Mouse (Mus musculus): ENCODE data around the gene Papss1. TPM values are rescaled to one million over a fixed set of nuclear protein-coding genes. Genes with fewer than 3 reads are reported as not detected.

Gene Papss1
- polyA plus RNA-seq, 1 experiment from 2014 or later: 98.6 TPM

GRCm38 (mm10) chr3:131618580-131619338, 54.2 kb downstream of the Papss1 start:
- DNase-seq (no peak), ATAC-seq (ENCODE audit: insufficient read depth) (no peak)
- TF ChIP-seq CTCF (IDR thresholded peaks at IDR 0.05; ENCODE audit: low read depth): no peak
- Histone ChIP-seq H3K4me2 (no peak overlapping the region), H3K27ac (ENCODE audit: low read depth) (no peak overlapping the region), H3K36me3 (ENCODE audit: insufficient read depth) (peaks cover 25% of the 10 kb centered on the region; the same call in 1 of the 2 replicates), H3K9ac (no peak overlapping the region), H3K9me3 (ENCODE audit: low read depth, low read length) (no peaks in the 10 kb centered on the region), H3K4me3 (ENCODE audit: low read depth, low read length) (no peak overlapping the region), H3K27me3 (ENCODE audit: insufficient read depth, low read length) (no peaks in the 10 kb centered on the region), H3K4me1 (ENCODE audit: insufficient read depth) (no peaks in the 10 kb centered on the region)
- 92% methylated on average over 18 of the region's 18 CpGs for WGBS

GRCm38 (mm10) chr3:131623208-131623607, 58.6 kb downstream of the Papss1 start:
- H3K4me2 ChIP-seq: no peak overlapping the region
- TF ChIP-seq CTCF (IDR thresholded peaks at IDR 0.05; ENCODE audit: low read depth): no peak
- H3K9ac ChIP-seq: no peak overlapping the region
- DNase-seq (no peak), ATAC-seq (ENCODE audit: insufficient read depth) (no peak)
- no peaks in the 10 kb centered on the region for H3K4me1 ChIP-seq (ENCODE audit: insufficient read depth)
- H3K4me3 ChIP-seq (ENCODE audit: low read depth, low read length): no peak overlapping the region
- H3K27ac ChIP-seq (ENCODE audit: low read depth): no peak overlapping the region
- peaks cover 27% of the 10 kb centered on the region for H3K36me3 ChIP-seq (ENCODE audit: insufficient read depth)
- WGBS: 92% methylated on average over 1 of the region's 1 CpGs
- no peaks in the 10 kb centered on the region for H3K27me3 ChIP-seq (ENCODE audit: insufficient read depth, low read length)
- H3K9me3 ChIP-seq (ENCODE audit: low read depth, low read length): no peaks in the 10 kb centered on the region

DNA sequence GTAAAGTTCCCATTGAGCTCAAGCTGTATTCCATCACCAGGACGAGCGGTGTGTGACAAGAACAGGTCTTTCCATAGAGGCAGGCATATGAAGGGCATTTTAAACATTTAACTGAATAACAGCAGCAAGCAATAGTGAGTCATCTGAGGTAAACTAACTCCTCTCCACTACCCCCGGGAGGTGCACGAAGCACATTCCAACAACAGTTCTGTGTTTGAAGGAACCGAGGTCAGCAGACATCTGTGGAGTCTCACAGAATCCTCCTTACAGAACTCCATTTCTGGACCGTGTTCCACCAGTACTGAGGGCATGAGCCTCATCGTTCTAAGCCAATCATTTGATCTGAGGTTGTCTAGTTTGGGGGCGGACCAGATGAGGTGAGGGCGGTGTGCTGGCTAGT, 59.5 kb downstream of the Papss1 start:
- no peak for TF ChIP-seq CTCF (IDR thresholded peaks at IDR 0.05; ENCODE audit: low read depth)
- H3K4me2 ChIP-seq: no peak overlapping the region
- no peaks in the 10 kb centered on the region for H3K4me1 ChIP-seq (ENCODE audit: insufficient read depth)
- no peak for DNase-seq
- H3K4me3 ChIP-seq (ENCODE audit: low read depth, low read length): no peak overlapping the region
- WGBS: 88% methylated on average over 9 of the region's 9 CpGs
- no peak overlapping the region for H3K9ac ChIP-seq
- no peaks in the 10 kb centered on the region for H3K9me3 ChIP-seq (ENCODE audit: low read depth, low read length)
- no peaks in the 10 kb centered on the region for H3K27me3 ChIP-seq (ENCODE audit: insufficient read depth, low read length)
- peaks cover 23% of the 10 kb centered on the region for H3K36me3 ChIP-seq (ENCODE audit: insufficient read depth)
- H3K27ac ChIP-seq (ENCODE audit: low read depth): no peak overlapping the region
- ATAC-seq (ENCODE audit: insufficient read depth): no peak

DNA sequence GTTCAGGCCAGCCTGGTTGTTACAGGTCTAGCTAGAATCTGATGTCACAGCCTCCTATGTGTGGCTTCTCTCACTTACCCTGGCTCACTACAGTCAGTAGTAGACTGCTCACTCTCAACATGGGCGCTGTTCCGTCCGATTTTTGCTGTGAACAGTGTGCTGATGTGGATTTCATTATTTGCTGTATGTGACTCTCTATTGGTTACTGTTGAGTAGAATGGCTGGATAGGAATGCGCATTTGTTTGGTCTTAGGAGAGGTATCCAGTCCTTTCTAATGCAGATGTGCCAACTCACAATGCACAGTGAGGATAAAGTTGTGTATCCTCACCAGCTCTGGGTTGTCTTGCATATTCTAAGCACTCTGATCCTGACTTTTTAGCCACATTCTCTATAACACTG, 62.9 kb downstream of the Papss1 start:
- ATAC-seq (ENCODE audit: insufficient read depth) (no peak), DNase-seq (no peak)
- Histone ChIP-seq H3K27ac (ENCODE audit: low read depth) (no peak overlapping the region), H3K4me2 (no peak overlapping the region), H3K9ac (no peak overlapping the region), H3K36me3 (ENCODE audit: insufficient read depth) (peaks cover 33% of the 10 kb centered on the region), H3K27me3 (ENCODE audit: insufficient read depth, low read length) (no peaks in the 10 kb centered on the region), H3K4me1 (ENCODE audit: insufficient read depth) (no peaks in the 10 kb centered on the region), H3K9me3 (ENCODE audit: low read depth, low read length) (no peaks in the 10 kb centered on the region), H3K4me3 (ENCODE audit: low read depth, low read length) (no peak overlapping the region)
- WGBS: 99% methylated on average over 4 of the region's 4 CpGs
- no peak for TF ChIP-seq CTCF (IDR thresholded peaks at IDR 0.05; ENCODE audit: low read depth)

DNA sequence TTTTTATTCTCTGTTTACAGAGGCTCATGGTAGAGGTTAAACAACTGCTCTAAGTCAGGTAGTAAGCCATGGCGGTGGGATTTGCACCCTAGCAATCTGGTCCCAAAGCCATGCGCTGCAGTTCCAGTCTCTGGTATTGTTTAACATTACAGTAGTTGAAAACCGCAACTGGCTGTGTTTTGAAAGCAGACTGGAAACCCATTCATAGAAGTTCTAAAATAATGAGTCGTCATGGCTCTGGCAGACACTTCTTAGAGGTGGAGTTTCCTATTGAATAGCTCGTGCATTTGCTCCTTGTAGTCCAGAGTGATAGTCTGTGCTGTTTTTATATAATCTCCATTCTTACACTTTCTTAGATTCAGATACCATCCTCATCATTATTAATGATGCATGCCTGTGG, 63.7 kb downstream of the Papss1 start:
- ATAC-seq (ENCODE audit: insufficient read depth): no peak
- no peak overlapping the region for H3K9ac ChIP-seq
- H3K36me3 ChIP-seq (ENCODE audit: insufficient read depth): peaks cover 36% of the 10 kb centered on the region
- H3K27me3 ChIP-seq (ENCODE audit: insufficient read depth, low read length): no peaks in the 10 kb centered on the region
- no peak overlapping the region for H3K4me2 ChIP-seq
- H3K27ac ChIP-seq (ENCODE audit: low read depth): no peak overlapping the region
- no peaks in the 10 kb centered on the region for H3K9me3 ChIP-seq (ENCODE audit: low read depth, low read length)
- DNase-seq: no peak
- TF ChIP-seq CTCF (IDR thresholded peaks at IDR 0.05; ENCODE audit: low read depth): no peak
- H3K4me1 ChIP-seq (ENCODE audit: insufficient read depth): no peaks in the 10 kb centered on the region
- H3K4me3 ChIP-seq (ENCODE audit: low read depth, low read length): no peak overlapping the region
- WGBS: 81% methylated on average over 5 of the region's 5 CpGs

GRCm38 (mm10) chr3:131628931-131629330, 64.4 kb downstream of the Papss1 start:
- H3K9ac ChIP-seq: no peak overlapping the region

GRCm38 (mm10) chr3:131630407-131631317, 66.1 kb downstream of the Papss1 start:
- no peak for DNase-seq
- no peak overlapping the region for H3K4me3 ChIP-seq (ENCODE audit: low read depth, low read length)
- no peak overlapping the region for H3K4me2 ChIP-seq
- H3K27me3 ChIP-seq (ENCODE audit: insufficient read depth, low read length): no peaks in the 10 kb centered on the region
- WGBS: 70% methylated on average over 11 of the region's 11 CpGs
- H3K27ac ChIP-seq (ENCODE audit: low read depth): no peak overlapping the region
- ATAC-seq (ENCODE audit: insufficient read depth): no peak
- TF ChIP-seq CTCF (IDR thresholded peaks at IDR 0.05; ENCODE audit: low read depth): no peak
- H3K4me1 ChIP-seq (ENCODE audit: insufficient read depth): no peaks in the 10 kb centered on the region
- no peak overlapping the region for H3K9ac ChIP-seq
- H3K9me3 ChIP-seq (ENCODE audit: low read depth, low read length): no peaks in the 10 kb centered on the region
- peaks cover 35% of the 10 kb centered on the region; the same call in 1 of the 2 replicates for H3K36me3 ChIP-seq (ENCODE audit: insufficient read depth)

More at GRCm38 (mm10) chr3:131628931-131629330, 64.4 kb downstream of the Papss1 start:
- Histone ChIP-seq H3K4me3 (ENCODE audit: low read depth, low read length) (no peak overlapping the region), H3K27me3 (ENCODE audit: insufficient read depth, low read length) (no peaks in the 10 kb centered on the region), H3K36me3 (ENCODE audit: insufficient read depth) (peaks cover 38% of the 10 kb centered on the region), H3K27ac (ENCODE audit: low read depth) (no peak overlapping the region), H3K9me3 (ENCODE audit: low read depth, low read length) (no peaks in the 10 kb centered on the region), H3K4me2 (no peak overlapping the region), H3K4me1 (ENCODE audit: insufficient read depth) (no peaks in the 10 kb centered on the region)
- WGBS: 83% methylated on average over 3 of the region's 3 CpGs
- DNase-seq: no peak
- no peak for TF ChIP-seq CTCF (IDR thresholded peaks at IDR 0.05; ENCODE audit: low read depth)
- no peak for ATAC-seq (ENCODE audit: insufficient read depth)
